Mouse (Mus musculus): ENCODE measurements around the gene Edar. TPM values are rescaled to one million over a fixed set of nuclear protein-coding genes. Genes with fewer than 3 reads are reported as not detected.
"Not testable (repeated sequence)": the region's sequence is repeated elsewhere in the genome, so short reads cannot be mapped to it uniquely, and the experiment has no call there.

The Edar gene
- polyA plus RNA-seq (2014; fragmentation: Nextera tagmentation; extraction: Ambion mirVana): 0.07 and 0.26 TPM in 2 replicates

- 5% methylated on average over 20 of the region's 20 CpGs for WGBS
- Histone ChIP-seq H3K36me3 (ENCODE audit: control insufficient read depth, insufficient read depth, low read length) (no peaks in the 10 kb centered on the region), H3K9me3 (ENCODE audit: control insufficient read depth, low read length) (no peaks in the 10 kb centered on the region), H3K27me3 (ENCODE audit: control insufficient read depth, insufficient read depth, low read length) (no peaks in the 10 kb centered on the region), H3K4me3 (ENCODE audit: low read depth, low read length) (no peak within 1 kb of the TSS), H3K27ac (ENCODE audit: low read depth, low read length) (no peak within 1 kb of the TSS), H3K9ac (replicated peaks; ENCODE audit: low read depth, low read length) (no peak within 1 kb of the TSS), H3K4me2 (ENCODE audit: low read depth, low read length) (peak within 1 kb of the TSS; percentile 35; the same call in 1 of the 2 replicates), H3K4me1 (ENCODE audit: control insufficient read depth, insufficient read depth, low read length) (0 out of 2 replicates have a peak, but pooled peaks cover 2% of the 10 kb centered on the region)
- ATAC-seq (ENCODE audit: low read depth): peak; percentile 76
Measured at GRCm38 (mm10) chr10:58675533-58675932, at the start of gene Edar. Edar (minus strand) TSS chr10:58675654.

DNA sequence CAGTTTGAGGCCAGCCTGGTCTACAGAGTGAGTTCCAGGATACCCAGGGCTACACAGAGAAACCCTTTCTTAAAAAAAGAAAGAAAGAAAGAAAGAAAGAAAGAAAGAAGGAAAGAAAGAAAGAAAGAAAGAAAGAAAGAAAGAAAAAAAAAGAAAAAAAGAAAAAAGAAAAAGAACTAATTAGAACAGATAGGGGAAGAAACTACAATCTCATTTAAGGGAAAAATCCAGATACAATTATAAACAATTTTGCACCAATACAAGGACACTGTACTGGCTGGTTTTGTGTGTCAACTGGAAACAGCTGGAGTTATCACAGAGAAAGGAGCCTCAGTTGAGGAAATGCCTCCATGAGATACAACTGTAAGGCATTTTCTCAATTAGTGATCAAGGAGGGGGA is 42.7 kb upstream of the Edar start, which contains the start of gene Gm17542:
Gene Gm17542, minus strand, starts transcription at position 101 of the 400 bp plus-strand sequence.
- not testable (repeated sequence) for H3K9me3 ChIP-seq (ENCODE audit: control insufficient read depth, low read length); H3K9ac ChIP-seq (replicated peaks; ENCODE audit: low read depth, low read length); H3K4me2 ChIP-seq (ENCODE audit: low read depth, low read length); H3K4me3 ChIP-seq (ENCODE audit: low read depth, low read length); H3K27me3 ChIP-seq (ENCODE audit: control insufficient read depth, insufficient read depth, low read length); ATAC-seq (ENCODE audit: low read depth); H3K4me1 ChIP-seq (ENCODE audit: control insufficient read depth, insufficient read depth, low read length); H3K36me3 ChIP-seq (ENCODE audit: control insufficient read depth, insufficient read depth, low read length); H3K27ac ChIP-seq (ENCODE audit: low read depth, low read length)

GRCm38 (mm10) chr10:58714789-58715148 is 39.3 kb upstream of the Edar start:
- no peaks in the 10 kb centered on the region for H3K36me3 ChIP-seq (ENCODE audit: control insufficient read depth, insufficient read depth, low read length)
- no peaks in the 10 kb centered on the region for H3K4me1 ChIP-seq (ENCODE audit: control insufficient read depth, insufficient read depth, low read length)
- H3K9ac ChIP-seq (replicated peaks; ENCODE audit: low read depth, low read length): no peak overlapping the region
- WGBS: 55% methylated on average over 3 of the region's 3 CpGs
- no peak overlapping the region for H3K4me3 ChIP-seq (ENCODE audit: low read depth, low read length)
- no peaks in the 10 kb centered on the region for H3K9me3 ChIP-seq (ENCODE audit: control insufficient read depth, low read length)
- H3K27ac ChIP-seq (ENCODE audit: low read depth, low read length): no peak overlapping the region
- ATAC-seq (ENCODE audit: low read depth): no peak
- H3K4me2 ChIP-seq (ENCODE audit: low read depth, low read length): peak overlapping the region; percentile 38; the same call in 1 of the 2 replicates
- no peaks in the 10 kb centered on the region for H3K27me3 ChIP-seq (ENCODE audit: control insufficient read depth, insufficient read depth, low read length)

DNA sequence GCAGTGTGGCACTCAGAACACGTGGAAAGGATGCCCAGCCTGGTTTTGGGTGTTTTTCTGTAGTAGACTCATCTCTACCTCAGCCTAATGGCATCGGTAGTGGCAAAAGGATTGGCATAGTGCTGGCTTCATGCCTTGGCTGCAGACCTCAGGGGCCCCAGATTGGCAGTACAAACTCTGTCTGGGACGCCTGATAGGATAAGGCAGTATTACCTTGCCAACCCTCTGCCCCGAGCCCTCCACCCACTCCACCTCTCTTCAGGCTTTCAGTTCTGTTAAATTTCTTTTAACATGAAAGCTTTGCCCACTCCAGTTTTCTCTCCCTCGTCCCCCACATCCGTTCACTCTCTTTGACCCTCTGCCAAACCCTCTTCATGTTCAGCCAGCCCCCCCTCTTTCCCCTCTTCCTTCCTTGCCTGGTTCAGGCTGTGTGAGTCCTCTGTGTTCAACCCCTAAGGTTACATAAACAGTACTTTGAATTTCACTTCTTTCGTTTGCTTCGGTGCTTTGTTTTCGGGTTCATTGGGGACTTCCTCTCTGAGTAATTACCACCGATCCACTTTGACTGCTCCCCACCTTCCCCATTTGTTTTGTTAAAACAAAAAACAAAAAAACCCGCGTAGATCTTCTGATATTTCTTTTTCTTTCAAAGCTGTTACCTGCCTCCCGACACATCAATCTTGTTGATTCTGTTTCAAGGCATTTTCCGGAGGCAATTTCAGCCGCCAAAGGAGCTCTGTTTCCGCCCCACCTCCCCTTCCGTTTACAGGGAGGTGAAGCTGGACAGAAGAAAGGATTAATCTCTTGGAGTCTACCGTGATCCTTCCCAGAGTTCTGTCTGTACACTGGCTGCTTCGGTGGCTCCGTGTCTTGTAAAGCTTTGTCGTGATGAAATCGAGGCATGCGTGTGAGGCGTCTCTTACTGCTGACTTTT is 38.7 kb upstream of the Edar start:
- no peaks in the 10 kb centered on the region for H3K9me3 ChIP-seq (ENCODE audit: control insufficient read depth, low read length)
- peak overlapping the region; percentile 38 for H3K4me2 ChIP-seq (ENCODE audit: low read depth, low read length)
- no peak for ATAC-seq (ENCODE audit: low read depth)
- H3K9ac ChIP-seq (replicated peaks; ENCODE audit: low read depth, low read length): no peak overlapping the region
- H3K4me1 ChIP-seq (ENCODE audit: control insufficient read depth, insufficient read depth, low read length): no peaks in the 10 kb centered on the region
- H3K4me3 ChIP-seq (ENCODE audit: low read depth, low read length): no peak overlapping the region
- no peaks in the 10 kb centered on the region for H3K36me3 ChIP-seq (ENCODE audit: control insufficient read depth, insufficient read depth, low read length)
- WGBS: 36% methylated on average over 24 of the region's 24 CpGs
- H3K27me3 ChIP-seq (ENCODE audit: control insufficient read depth, insufficient read depth, low read length): no peaks in the 10 kb centered on the region
- H3K27ac ChIP-seq (ENCODE audit: low read depth, low read length): no peak overlapping the region

DNA sequence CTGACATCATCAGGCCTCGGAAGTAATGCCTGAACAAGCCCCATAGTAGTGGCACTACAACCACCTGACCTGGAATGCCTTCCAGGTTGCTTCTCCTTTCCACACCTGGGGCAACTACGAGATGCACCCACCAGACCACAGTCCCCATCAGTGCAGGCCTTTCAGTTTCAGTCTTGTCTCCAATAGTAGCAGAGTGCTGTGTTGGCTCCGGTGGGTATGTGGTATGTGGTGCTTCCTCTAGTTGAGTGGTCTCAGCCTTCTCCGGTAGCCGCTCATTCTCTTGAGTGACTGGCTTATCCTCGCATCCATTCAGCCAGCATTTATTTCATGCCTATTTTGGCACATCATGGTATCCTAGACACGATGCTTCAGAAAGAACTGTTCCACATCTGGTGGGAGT is 37.8 kb upstream of the Edar start:
- no peak overlapping the region for H3K27ac ChIP-seq (ENCODE audit: low read depth, low read length)
- 89% methylated on average over 7 of the region's 7 CpGs for WGBS
- no peaks in the 10 kb centered on the region for H3K27me3 ChIP-seq (ENCODE audit: control insufficient read depth, insufficient read depth, low read length)
- no peak overlapping the region for H3K4me2 ChIP-seq (ENCODE audit: low read depth, low read length)
- no peaks in the 10 kb centered on the region for H3K4me1 ChIP-seq (ENCODE audit: control insufficient read depth, insufficient read depth, low read length)
- H3K36me3 ChIP-seq (ENCODE audit: control insufficient read depth, insufficient read depth, low read length): no peaks in the 10 kb centered on the region
- no peaks in the 10 kb centered on the region for H3K9me3 ChIP-seq (ENCODE audit: control insufficient read depth, low read length)
- H3K9ac ChIP-seq (replicated peaks; ENCODE audit: low read depth, low read length): no peak overlapping the region
- ATAC-seq (ENCODE audit: low read depth): no peak
- H3K4me3 ChIP-seq (ENCODE audit: low read depth, low read length): no peak overlapping the region

DNA sequence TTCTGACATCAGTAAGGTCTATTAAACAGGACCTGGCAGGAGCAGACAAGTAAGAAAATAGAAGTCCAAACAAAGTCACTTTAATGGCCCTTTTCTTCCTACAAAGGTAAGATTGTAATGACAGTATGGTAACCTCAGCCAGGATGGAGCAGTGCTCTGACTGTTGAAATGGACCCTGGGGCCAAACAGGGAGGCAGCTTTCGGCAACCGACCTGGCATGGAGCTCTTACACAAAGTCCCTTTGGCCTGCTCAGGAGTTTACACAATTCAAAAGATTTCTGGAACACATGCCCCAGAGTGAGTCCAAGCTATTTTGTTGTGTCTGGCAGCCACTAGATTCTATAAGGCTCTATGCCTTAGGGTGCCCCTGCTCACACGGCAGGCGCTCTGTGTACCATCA is 33.6 kb upstream of the Edar start:
- Histone ChIP-seq H3K9ac (replicated peaks; ENCODE audit: low read depth, low read length) (no peak overlapping the region), H3K36me3 (ENCODE audit: control insufficient read depth, insufficient read depth, low read length) (no peaks in the 10 kb centered on the region), H3K4me3 (ENCODE audit: low read depth, low read length) (no peak overlapping the region), H3K9me3 (ENCODE audit: control insufficient read depth, low read length) (no peaks in the 10 kb centered on the region), H3K4me2 (ENCODE audit: low read depth, low read length) (no peak overlapping the region), H3K27ac (ENCODE audit: low read depth, low read length) (no peak overlapping the region), H3K27me3 (ENCODE audit: control insufficient read depth, insufficient read depth, low read length) (no peaks in the 10 kb centered on the region), H3K4me1 (ENCODE audit: control insufficient read depth, insufficient read depth, low read length) (no peaks in the 10 kb centered on the region)
- ATAC-seq (ENCODE audit: low read depth): no peak
- 92% methylated on average over 4 of the region's 4 CpGs for WGBS

DNA sequence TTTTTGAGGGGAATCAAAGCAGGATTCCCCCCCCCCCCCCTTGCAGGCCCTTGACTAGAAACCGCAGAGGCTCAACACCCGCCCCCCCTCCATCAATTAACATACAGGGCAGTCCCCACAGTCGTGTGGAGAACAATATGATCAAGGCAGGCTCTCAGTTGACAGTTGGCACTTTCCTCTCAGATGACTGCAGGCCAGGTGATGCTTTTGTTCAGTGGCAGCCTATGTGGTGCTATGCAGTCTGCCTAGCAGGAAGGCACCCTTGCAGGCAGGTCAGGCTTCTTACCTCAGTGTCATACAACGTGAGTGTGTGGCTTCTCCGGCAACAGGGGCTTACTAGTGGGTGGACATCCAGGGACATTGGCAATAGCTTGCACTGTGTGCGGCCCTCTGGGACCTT is 25.1 kb upstream of the Edar start:
- Histone ChIP-seq H3K4me3 (ENCODE audit: low read depth, low read length) (no peak overlapping the region), H3K9me3 (ENCODE audit: control insufficient read depth, low read length) (no peaks in the 10 kb centered on the region), H3K27ac (ENCODE audit: low read depth, low read length) (no peak overlapping the region), H3K4me1 (ENCODE audit: control insufficient read depth, insufficient read depth, low read length) (no peaks in the 10 kb centered on the region), H3K4me2 (ENCODE audit: low read depth, low read length) (no peak overlapping the region), H3K36me3 (ENCODE audit: control insufficient read depth, insufficient read depth, low read length) (no peaks in the 10 kb centered on the region), H3K9ac (replicated peaks; ENCODE audit: low read depth, low read length) (no peak overlapping the region), H3K27me3 (ENCODE audit: control insufficient read depth, insufficient read depth, low read length) (no peaks in the 10 kb centered on the region)
- 42% methylated on average over 6 of the region's 6 CpGs for WGBS
- ATAC-seq (ENCODE audit: low read depth): no peak

GRCm38 (mm10) chr10:58700160-58700559 is 24.7 kb upstream of the Edar start:
- Histone ChIP-seq H3K4me3 (ENCODE audit: low read depth, low read length) (no peak overlapping the region), H3K4me2 (ENCODE audit: low read depth, low read length) (no peak overlapping the region), H3K27ac (ENCODE audit: low read depth, low read length) (no peak overlapping the region), H3K4me1 (ENCODE audit: control insufficient read depth, insufficient read depth, low read length) (no peaks in the 10 kb centered on the region), H3K9me3 (ENCODE audit: control insufficient read depth, low read length) (no peaks in the 10 kb centered on the region), H3K9ac (replicated peaks; ENCODE audit: low read depth, low read length) (no peak overlapping the region), H3K27me3 (ENCODE audit: control insufficient read depth, insufficient read depth, low read length) (no peaks in the 10 kb centered on the region), H3K36me3 (ENCODE audit: control insufficient read depth, insufficient read depth, low read length) (no peaks in the 10 kb centered on the region)
- ATAC-seq (ENCODE audit: low read depth): no peak
- WGBS: 17% methylated on average over 4 of the region's 4 CpGs

- Histone ChIP-seq H3K4me3 (ENCODE audit: low read depth, low read length) (no peak overlapping the region), H3K9me3 (ENCODE audit: control insufficient read depth, low read length) (no peaks in the 10 kb centered on the region), H3K4me1 (ENCODE audit: control insufficient read depth, insufficient read depth, low read length) (no peaks in the 10 kb centered on the region), H3K27me3 (ENCODE audit: control insufficient read depth, insufficient read depth, low read length) (no peaks in the 10 kb centered on the region), H3K36me3 (ENCODE audit: control insufficient read depth, insufficient read depth, low read length) (no peaks in the 10 kb centered on the region), H3K4me2 (ENCODE audit: low read depth, low read length) (no peak overlapping the region), H3K27ac (ENCODE audit: low read depth, low read length) (no peak overlapping the region), H3K9ac (replicated peaks; ENCODE audit: low read depth, low read length) (no peak overlapping the region)
- ATAC-seq (ENCODE audit: low read depth): no peak
- 97% methylated on average over 4 of the region's 4 CpGs for WGBS
Measured at GRCm38 (mm10) chr10:58698955-58699354, 23.5 kb upstream of the Edar start.

Measured in neural tube, embryonic 14.5 days (tissue).